16 mouse cellular contexts compared by ENCODE assay signal in genomic region chr12:102618085-102618484, GRCm38 (mm10).
A peak's percentile ranks its signal among the peaks of the same experiment; 100 is the strongest.
DNase-seq lines count a peak whose midpoint lies in the region; ATAC-seq and TF ChIP-seq lines count a peak whose summit lies in the region.
"Had no signal": no experiment of that assay in that cellular context is flagged by ENCODE, and none has a peak within 500 bp of the region (broad histone marks: within the 10 kb centered on the region; RNA-seq: fewer than 3 reads in every experiment).

No protein-coding gene starts in this region.

- 64% methylated on average over 9 of the region's 9 CpGs for WGBS in midbrain, embryonic 16.5 days
- WGBS in midbrain, embryonic 13.5 days = 71% methylated on average over 9 of the region's 9 CpGs

- DNase-seq in adrenal gland, adult 2 months = peak; percentile 45
- no peak for DNase-seq in adrenal gland, adult 8-10 months
- no peak for DNase-seq in gastrocnemius, adult 2 months
- no peak for DNase-seq in gastrocnemius, postnatal 25 days
- DNase-seq in left cerebral cortex, adult 9 months (ENCODE audit: low spot score in 2 of 2) = no peak
- DNase-seq in heart, adult 18-20 months = no peak
- DNase-seq: cerebellum, adult 9-10 months; liver, postnatal 0 days; thymus, adult 2 months had no signal

- no peak overlapping the region for H3K4me2 ChIP-seq in midbrain, embryonic 16.5 days (ENCODE audit: low read length)
- H3K4me2 ChIP-seq in midbrain, embryonic 13.5 days (replicated peaks) = no peak overlapping the region
- H3K4me2 ChIP-seq: hindbrain, embryonic 15.5 days; midbrain, embryonic 11.5 days had no signal

- H3K27ac ChIP-seq in gastrocnemius, adult 2 months = 0 out of 2 replicates have a peak overlapping the region, but pooled peaks have one; percentile 7
- no peak overlapping the region for H3K27ac ChIP-seq in midbrain, embryonic 16.5 days (ENCODE audit: low read length)
- no peak overlapping the region; the same call in 1 of the 2 replicates for H3K27ac ChIP-seq in midbrain, embryonic 13.5 days
- H3K27ac ChIP-seq: hindbrain, embryonic 15.5 days; left cerebral cortex, adult 2 months had no signal

- no peak overlapping the region for H3K9ac ChIP-seq in midbrain, embryonic 16.5 days (ENCODE audit: low read depth, low read length)
- no peak overlapping the region for H3K9ac ChIP-seq in midbrain, embryonic 13.5 days (replicated peaks)
- H3K9ac ChIP-seq: hindbrain, embryonic 15.5 days; liver, postnatal 0 days had no signal

- no peak for TF ChIP-seq CTCF in gastrocnemius, adult 2 months (IDR thresholded peaks at IDR 0.05)

- no peak overlapping the region for H3K4me3 ChIP-seq in gastrocnemius, adult 2 months
- H3K4me3 ChIP-seq in midbrain, embryonic 16.5 days (ENCODE audit: low read depth, low read length) = no peak overlapping the region
- no peak overlapping the region for H3K4me3 ChIP-seq in midbrain, embryonic 13.5 days (replicated peaks)
- H3K4me3 ChIP-seq: hindbrain, embryonic 15.5 days; left cerebral cortex, adult 2 months had no signal

- peaks cover 7% of the 10 kb centered on the region; the same call in 1 of the 2 replicates for H3K4me1 ChIP-seq in midbrain, embryonic 16.5 days (ENCODE audit: control insufficient read depth, insufficient read depth, low read length)
- H3K4me1 ChIP-seq in midbrain, embryonic 13.5 days (replicated peaks) = peaks cover 13% of the 10 kb centered on the region

- ATAC-seq in midbrain, embryonic 16.5 days = 0 out of 2 replicates have a peak, but pooled peaks have one; percentile 27
- ATAC-seq in midbrain, embryonic 13.5 days = no peak
- ATAC-seq: activated CD4-positive, CD25-positive, alpha-beta regulatory T cell, adult 4 months; liver, postnatal 0 days had no signal

- intact Hi-C loops in gastrocnemius, adult 2 months (cut with DNase I) = no loop called here

- H3K27me3 ChIP-seq in midbrain, embryonic 16.5 days (ENCODE audit: control insufficient read depth, insufficient read depth, low read depth, low read length) = no peaks in the 10 kb centered on the region
- no peaks in the 10 kb centered on the region for H3K27me3 ChIP-seq in midbrain, embryonic 13.5 days
- H3K27me3 ChIP-seq: CH12.LX; hindbrain, embryonic 15.5 days had no signal

- no peaks in the 10 kb centered on the region for H3K9me3 ChIP-seq in midbrain, embryonic 16.5 days (replicated peaks; ENCODE audit: control insufficient read depth, low read length, poor library complexity, severe bottlenecking)
- H3K9me3 ChIP-seq in midbrain, embryonic 13.5 days = no peaks in the 10 kb centered on the region
- H3K9me3 ChIP-seq: hindbrain, embryonic 15.5 days had no signal

- H3K36me3 ChIP-seq in midbrain, embryonic 16.5 days (ENCODE audit: control insufficient read depth, insufficient read depth, low read length) = peaks cover 6% of the 10 kb centered on the region; the same call in 1 of the 2 replicates
- 0 out of 2 replicates have a peak, but pooled peaks cover 2% of the 10 kb centered on the region for H3K36me3 ChIP-seq in midbrain, embryonic 13.5 days
- H3K36me3 ChIP-seq: hindbrain, embryonic 15.5 days had no signal
